Mouse (Mus musculus) heart, adult 18-20 months (tissue): ENCODE results near the gene Dnajb6. TPM values are rescaled to one million over a fixed set of nuclear protein-coding genes. Genes with fewer than 3 reads are reported as not detected.
"Not testable (repeated sequence)": the region's sequence is repeated elsewhere in the genome, so short reads cannot be mapped to it uniquely, and the experiment has no call there.

ENCODE experiments used
- DNase-seq, 2 experiments: peaks; one replicate each; pipeline ENCODE4 v3.0.0; 2021 to 2022; ENCODE audit warnings: mixed read lengths in 1 of 2
- total RNA-seq, 2 experiments: library from RNA; stranded (reverse); gene quantifications; 2 replicates each; pipeline ENCODE4 v1.2.3; 2021

The Dnajb6 gene
- total RNA-seq, 2 experiments from 2014 or later = 72.3 to 75.7 TPM

DNA sequence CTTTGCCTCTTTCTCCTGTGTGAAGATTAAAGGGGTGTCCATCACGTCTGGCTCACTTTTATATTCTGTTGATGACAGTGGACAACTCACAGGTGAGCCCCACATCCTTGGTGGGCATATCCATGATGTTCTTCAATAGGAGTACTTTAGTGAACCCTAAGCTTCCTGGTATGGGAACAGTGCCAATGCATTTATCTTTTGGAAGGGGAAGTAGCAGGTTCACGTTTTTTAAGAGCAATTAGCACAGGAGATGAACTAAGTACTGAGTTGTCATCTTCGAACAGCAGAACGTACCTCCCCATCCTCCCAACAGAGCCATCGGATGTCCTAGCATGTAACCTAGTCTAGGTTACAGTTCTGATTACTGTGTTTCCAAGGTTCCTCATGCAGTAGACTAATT, 23.8 kb downstream of the Dnajb6 start:
- no peak for DNase-seq

DNA sequence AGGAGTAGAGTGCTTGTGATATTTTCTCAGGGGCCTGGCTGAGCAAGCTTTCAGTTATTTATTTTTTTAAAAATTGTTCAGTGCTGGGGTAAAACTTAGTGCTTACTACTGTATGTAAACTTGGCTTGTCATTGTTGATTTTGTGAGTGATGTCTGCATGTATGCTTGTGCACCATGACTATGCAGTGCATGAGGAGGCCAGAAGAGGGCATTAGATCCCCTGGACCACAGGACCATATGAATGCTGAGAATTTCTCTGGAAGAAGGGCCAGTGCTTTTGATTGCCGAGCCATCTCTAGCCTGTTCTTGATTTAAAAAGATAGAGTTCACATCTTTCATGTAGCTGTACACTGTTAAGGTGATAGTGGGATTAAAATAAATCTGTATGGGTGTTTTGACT, 35.4 kb downstream of the Dnajb6 start:
- no peak for DNase-seq

GRCm38 (mm10) chr5:29772038-29772437, 36.5 kb downstream of the Dnajb6 start:
- DNase-seq = no peak

- peak; percentile 45 to 53 for DNase-seq
Measured at GRCm38 (mm10) chr5:29772651-29773330, 37.3 kb downstream of the Dnajb6 start.

DNA sequence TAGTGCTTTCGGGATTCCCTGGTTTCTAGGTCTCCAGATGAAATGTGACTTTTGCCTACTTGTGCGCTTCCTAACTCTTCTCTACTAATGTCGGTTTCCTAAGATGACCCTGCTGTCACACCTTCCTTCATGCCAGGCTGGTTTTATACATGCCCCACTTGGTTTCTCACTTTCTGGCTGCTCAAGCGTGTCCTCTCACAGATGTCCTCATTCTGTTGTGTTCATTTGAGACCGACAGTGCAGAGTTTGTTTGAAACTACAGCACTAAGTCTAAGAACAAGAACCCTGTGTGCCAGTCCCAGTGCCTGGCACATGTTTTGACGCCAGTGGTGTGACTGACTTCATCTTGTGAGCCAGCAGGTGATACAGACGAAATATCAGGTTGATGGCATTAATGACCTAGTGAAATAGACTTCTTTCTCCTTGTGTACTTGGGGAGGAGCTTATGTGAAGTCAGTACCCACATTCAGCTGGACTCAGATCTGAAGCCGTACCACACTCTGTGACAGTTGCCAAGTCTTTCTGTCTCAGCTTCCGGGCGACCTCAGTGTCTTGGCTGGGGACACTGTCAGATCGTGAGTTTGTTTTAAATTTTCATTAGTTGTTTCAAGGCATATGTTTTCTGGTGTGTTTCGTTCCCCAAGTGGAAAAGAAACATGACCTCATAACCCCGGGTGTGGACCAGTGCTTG, 38.1 kb downstream of the Dnajb6 start:
- DNase-seq = peak; percentile 22 to 34

DNA sequence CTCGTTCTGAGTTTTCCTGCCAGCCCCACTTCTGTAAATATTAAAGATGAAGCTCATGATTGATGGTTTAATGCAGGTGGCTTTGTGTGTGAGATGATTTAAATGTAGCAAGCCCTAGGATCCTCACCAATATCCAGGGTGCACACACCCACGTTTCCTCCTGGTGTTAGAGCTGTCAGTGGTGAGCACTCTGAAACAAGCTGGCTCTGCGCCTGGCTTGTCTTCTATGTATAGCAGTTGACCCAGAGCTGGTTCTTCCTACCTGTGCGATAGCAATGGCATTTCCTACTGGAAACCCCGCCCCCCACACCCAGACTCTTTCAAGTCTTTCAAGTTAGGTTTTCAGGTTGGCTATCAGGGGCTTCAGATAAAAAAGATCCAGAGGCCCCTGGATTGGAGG, 39.9 kb downstream of the Dnajb6 start:
- peak; percentile 53 to 59 for DNase-seq

GRCm38 (mm10) chr5:29778029-29778428, 42.5 kb downstream of the Dnajb6 start:
- DNase-seq = no peak

DNA sequence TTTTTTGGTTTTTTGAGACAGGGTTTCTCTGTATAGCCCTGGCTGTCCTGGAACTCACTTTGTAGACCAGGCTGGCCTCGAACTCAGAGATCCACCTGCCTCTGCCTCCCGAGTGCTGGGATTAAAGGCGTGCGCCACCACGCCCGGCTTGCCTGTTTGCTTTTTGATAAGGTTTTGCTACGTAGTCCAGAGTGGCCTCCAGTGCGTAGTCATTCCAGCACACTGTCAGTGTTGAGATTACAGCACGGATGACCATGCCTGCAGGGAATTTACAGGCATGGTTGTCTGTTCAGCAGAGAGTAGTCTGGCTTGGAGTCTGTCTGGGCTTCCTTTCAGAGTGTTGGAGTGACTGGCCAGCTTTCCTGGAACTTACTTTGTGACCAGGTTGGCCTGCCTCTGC, 44.2 kb downstream of the Dnajb6 start:
- DNase-seq = peak in 1 of 2 experiments; percentile 31

DNA sequence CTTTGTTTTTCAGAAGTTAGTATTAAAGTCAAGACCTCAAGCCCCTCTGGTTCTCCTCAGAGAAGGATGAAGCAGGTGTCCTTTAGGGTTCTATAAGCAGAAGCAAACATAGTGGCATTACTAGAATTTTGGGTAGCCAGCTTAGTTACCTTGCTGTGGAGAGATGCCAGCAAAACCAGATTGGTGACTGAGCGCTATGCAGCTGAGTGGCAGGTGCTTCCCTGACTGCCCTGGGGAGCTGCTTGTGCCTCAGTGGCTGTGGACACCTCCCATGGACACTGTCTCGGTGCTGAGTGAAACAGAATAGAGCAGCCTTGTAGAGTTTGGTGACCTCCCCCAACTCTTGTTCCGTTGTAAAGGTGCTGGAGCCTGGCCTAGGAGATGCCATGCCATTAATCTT, 46.8 kb downstream of the Dnajb6 start:
- no peak for DNase-seq

DNA sequence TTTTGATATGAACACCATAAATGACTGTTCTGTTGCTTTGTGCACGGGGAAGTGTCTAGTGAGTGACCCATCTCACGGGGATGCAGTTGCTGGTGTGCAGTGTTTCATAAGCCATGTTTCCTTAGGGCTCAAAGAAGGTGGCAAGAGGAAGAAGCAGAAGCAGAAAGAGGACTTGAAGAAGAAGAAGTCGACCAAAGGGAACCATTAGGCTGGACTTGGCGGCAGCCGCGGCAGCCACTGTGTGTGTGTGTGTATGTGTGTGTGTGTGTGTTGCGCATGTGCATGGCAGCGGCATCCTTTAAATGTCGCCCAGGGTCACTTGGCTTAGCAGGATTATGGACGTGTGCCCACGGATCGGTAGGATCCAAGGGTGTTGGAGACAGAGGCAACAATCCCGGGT, 49.4 kb downstream of the Dnajb6 start:
- not testable (repeated sequence) for DNase-seq

- not testable (repeated sequence) for DNase-seq
Measured at GRCm38 (mm10) chr5:29785953-29786352, 50.5 kb downstream of the Dnajb6 start.

DNA sequence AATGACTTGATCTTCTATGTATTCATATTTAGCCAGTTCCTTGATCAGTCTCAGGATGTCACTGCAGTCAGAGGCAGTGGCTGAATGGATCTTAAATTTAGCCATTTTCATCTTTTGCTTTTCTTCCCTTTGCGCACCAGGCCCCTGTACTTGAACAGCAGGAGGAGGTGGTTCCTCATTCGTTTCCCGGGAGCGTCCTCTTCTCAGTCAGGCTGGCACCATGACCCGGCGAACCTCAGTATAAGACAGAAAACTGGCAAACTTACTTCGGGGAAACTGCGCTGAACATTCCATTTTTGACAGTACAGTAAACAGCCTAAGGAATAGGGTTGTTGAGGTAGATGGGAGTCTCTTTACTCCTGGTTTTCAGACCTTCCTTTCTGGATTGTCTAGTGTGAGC, 59.4 kb downstream of the Dnajb6 start:
- DNase-seq = not testable (repeated sequence)

- no peak for DNase-seq
Measured at GRCm38 (mm10) chr5:29808940-29809339, 73.5 kb downstream of the Dnajb6 start.

DNA sequence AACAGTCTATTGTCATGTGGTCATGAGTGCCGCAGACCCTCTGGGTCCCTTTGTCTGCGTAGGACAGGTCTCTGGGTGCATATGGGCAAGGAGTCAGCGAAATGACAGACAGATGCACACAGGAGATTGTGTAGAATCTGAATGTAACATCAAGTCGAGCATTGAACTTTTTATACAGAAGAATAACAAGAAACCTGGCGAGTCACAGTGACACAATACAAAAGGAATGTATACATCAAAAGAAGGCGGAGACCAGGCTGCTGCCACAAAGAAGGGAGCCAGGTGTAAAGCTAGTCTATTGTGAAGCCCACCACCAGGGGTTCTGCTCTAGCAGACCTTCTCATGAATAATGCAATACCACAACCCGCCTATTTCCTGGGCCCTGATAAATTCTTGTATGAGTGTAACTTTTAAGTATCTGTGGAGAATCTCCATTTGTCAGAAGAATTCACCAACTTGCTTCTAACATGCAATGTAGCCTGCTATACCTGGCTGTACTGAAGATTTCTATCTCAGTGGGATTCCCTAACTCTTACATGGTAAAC, 76.0 kb downstream of the Dnajb6 start:
- DNase-seq = not testable (repeated sequence)

GRCm38 (mm10) chr5:29816523-29817242, 81.2 kb downstream of the Dnajb6 start:
- DNase-seq = no peak

- DNase-seq = peak; percentile 71 to 74
Measured at GRCm38 (mm10) chr5:29817400-29817799, 81.9 kb downstream of the Dnajb6 start.

DNA sequence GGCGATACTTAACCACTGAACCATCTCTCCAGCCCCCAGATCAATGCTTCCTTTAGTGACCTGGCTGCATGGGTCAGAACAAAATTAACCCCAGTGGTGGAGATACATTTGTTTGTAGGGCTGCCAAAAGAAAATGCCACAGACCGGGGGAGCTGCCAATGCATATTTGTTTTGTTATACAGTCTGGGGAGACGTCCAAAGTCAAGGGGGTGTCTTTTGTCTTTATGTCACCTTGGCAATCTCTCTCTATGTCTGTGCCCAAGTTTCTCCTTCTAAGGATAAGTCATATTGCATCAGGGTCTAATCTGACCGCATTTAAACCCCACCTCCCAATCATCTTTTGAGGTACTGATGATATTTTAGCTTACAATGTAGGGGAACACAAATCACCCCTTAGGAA, 82.8 kb downstream of the Dnajb6 start:
- no peak for DNase-seq

GRCm38 (mm10) chr5:29824796-29825195, 89.3 kb downstream of the Dnajb6 start:
- peak; percentile 49 to 70 for DNase-seq

DNA sequence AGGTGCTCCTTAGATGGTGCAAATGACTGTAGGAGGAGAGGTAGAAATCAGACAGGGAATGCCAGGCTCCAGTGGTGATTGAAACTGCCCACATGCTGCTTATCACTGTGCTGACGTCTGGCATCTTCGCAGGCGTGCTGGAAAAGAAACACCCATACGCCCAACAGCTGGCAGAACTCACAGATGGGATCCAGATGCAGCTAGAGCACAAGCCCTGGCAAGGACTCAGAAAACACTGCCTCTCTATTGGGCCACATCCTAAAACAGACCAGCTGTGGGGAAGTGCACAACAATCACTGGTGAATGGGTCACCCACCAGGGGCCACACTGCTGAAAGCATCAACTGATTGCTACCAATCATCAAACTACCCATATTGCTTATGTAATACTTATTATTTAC, 91.3 kb downstream of the Dnajb6 start:
- DNase-seq = peak; percentile 78 to 83

GRCm38 (mm10) chr5:29842444-29843166, 107.1 kb downstream of the Dnajb6 start:
- DNase-seq = peak; percentile 75 to 78

DNA sequence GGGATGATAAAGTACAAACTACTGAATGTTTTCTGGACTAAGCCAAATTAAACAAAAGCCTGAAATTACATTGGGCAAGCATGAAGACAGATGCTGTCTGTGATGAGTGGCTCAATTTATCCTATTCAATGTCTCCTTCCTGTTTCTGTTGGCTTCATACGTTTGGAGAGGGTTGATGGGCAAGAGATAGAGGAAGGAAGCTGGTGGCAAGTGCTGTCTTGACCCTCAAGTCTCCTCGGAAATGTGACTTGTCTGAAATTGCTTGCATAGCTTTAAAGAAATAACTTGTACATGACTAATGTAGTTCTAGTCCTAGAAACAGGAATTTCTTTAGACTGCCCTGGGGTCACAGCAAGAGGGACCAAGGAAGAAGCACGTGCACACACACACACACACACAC, 109.5 kb downstream of the Dnajb6 start:
- DNase-seq = peak in 1 of 2 experiments; percentile 40

DNA sequence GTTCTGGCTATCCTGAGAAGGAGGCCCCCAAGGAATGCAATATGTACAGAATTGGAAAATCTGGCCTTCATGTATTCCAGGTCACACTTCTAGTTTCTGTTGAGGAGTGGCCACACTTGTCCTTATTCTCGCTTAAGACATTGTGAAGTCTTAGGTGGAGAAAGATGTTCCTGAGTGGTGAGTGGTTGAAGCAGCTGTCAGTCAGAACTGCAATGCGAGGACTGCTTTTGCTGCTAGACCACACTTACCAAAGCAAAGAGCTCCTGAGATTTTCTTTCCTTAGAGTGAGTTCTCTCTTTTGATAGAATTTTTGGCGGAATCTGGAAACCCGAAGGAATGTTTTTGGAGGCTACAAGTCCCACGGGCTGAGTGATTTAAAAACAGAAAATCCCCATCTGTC, 112.0 kb downstream of the Dnajb6 start:
- DNase-seq = no peak
